Mouse (Mus musculus) CH12F3 (cell line): ENCODE results near the gene Car11.

Source experiments
- in situ Hi-C: fragments of 300-500 bp; cut with MboI; formaldehyde crosslinking; loops from 2 replicates; pipeline ENCODE4 v1.14.3; 2020; ENCODE audit warnings: low sequenced_read_pairs

Car11 gene

DNA sequence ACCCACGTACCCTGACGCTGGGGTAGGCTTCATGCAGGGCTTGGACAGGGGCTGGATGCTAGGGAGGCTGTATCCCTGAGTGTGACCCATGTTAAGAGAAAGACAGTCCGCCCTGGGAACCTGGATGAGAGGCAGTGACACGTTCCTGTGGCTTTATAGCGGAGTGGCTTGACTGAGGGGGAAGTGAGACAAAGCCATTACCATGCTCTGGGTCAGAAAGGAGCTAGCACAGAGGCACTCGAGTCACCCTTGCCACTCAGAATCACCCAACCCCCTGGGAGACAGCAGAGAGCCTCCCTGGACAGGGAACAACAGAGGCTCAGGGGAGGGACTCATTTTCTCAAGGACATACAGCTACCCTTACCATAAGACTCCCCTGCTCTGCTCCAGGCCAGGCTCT lies 10.5 kb upstream of the Car11 start:
- in situ Hi-C loops: loop anchor here (10.0 kb wide), 1 partner anchor 94 kb away; no protein-coding TSS in a partner anchor

DNA sequence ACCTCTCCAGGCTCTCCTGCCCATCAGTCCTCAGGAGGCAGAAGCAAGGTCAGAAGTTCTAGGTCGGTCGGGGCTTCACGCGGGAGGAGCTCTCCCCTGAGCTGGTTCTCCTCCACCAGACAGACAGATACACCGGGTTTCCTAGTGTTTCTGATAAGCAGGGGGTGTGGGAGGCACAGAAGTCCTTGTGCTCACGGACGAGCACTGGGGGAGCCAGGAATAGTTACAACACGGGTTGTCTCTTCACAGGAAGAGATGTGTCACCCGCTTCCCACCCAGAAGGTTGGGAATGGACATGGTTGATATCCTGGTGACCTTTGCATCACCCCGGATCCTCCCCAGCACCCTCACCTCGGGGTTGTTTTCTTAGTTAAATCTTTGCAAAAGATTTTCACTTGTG lies 9.8 kb upstream of the Car11 start:
- in situ Hi-C loops: loop anchor here (10.0 kb wide), 1 partner anchor 95 kb away; no protein-coding TSS in a partner anchor

DNA sequence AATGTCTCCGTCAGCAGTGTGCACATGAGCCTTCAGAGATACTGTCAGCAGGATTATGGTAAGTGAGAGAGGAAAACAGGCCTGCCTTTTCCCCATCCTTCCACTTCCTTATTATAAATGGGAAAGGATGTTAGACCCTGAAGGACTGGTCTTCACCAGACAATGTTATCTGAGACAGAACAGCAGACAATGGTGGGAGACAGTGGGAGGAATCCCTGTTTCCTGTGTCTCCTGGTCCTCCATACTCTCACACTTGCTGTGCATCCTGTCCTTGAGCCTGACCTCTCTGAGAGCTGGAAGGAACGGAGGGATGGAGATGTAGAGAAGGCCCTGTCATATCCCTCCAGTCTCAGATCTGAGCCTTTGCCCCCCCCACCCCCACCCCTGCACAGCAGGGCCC lies 7.3 kb upstream of the Car11 start:
- in situ Hi-C loops: no loop called here

DNA sequence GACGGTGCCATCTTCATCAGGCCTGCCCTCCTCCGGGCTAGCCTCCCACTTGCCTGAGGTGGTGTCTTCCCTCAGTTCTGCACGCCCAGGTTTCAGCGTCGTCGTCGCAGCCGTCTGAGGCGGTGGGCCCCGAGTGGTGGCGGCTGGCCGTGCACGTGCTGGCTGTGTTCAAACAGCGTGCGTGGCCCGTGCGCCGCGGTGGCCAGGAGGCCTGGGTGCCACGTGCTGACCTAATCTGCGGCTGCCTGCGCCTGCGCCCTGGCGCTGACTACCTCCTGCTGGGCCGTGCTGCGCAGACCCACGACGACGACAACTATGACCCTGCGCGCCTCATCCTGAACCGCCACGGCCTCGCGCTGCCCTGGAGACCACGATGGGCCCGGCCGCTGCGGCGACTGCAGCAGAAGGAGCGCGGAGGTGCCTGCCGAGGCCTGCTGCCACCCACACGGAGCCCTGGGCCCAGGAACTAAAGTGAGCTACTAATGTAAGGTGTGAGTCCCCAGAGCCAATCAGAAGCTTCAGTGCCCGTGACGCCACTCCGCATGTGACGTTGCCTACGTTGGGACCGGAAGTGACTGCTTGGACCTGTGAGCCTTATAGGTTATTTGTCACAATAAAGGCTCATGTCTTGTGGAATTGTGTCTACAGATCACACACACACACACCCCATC lies 5.6 kb upstream of the Car11 start, which contains the start of gene Sec1:
Gene Sec1 (minus strand): TSS at position 482 of the 671 bp plus-strand sequence.
- in situ Hi-C loops: no loop called here

DNA sequence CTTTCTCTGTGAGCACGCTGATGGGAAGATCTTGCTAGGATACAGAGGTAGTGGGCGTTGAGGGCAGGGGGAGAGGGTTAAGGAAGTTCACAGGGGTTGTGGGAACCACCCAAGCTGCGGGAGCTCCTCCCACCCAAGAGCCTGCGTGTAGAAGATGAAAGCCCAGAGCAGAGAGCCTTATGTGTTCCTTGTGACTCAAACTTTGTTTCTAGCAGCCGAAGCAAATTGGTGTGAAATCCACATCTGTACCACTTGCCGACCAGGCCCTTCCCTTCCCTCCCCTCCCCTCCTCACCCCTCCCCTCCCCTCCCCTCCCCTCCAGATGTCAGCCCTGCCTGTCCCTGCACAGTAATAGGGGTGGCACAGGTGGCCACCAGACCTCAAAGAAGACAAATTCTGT lies 4.5 kb upstream of the Car11 start:
- in situ Hi-C loops: no loop called here

DNA sequence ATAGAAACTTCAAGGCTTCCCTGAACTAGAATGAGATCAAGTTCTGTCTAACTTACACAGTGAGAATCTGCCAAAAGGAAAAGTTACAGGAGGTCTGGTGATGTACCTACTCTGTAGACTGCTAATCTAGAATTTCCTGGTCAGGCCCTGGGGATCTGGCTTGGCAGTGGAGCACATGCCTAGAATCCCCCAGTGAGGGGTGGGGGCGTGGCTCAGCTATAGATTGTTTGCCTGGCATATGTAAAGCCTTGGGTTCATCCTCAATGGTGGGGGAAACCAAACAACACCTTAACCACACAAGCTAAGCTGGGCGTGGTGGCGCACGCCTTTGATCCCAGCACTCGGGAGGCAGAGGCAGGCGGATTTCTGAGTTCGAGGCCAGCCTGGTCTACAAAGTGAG lies 1.7 kb upstream of the Car11 start:
- in situ Hi-C loops: no loop called here

DNA sequence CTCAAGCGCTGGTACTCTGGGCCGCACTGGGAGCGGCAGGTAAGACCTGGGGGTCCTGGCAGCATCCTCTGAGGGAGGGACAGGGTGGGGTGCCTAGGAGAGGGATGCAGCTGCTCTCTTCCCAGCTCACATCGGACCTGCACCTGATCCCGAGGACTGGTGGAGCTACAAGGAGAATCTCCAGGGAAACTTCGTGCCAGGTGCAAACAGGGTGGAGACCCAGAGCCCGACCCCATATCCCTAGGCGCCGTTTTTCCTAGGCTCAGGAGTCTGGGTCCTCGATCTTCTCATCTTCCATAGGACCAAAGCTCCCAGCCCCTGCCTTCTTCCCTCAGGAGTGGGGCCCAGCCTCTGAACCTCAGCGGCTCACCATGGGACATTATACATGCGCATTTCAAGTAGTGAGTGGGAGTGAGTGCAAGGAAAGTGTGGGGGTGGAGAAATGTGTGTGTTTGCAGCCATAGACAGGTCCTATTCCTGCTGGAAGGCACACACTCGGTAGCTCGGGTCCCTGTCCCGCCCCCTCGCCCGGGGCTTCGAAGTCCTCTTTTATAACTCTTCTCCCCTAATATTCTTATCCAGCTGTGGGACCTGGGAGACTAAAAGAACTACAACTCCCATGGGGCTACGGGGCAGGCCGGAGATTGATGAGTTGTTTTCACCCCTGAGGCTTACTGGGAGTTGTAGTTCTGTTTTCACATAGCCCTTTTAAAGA lies 815 bp downstream of the Car11 start:
- in situ Hi-C loops: no loop called here

DNA sequence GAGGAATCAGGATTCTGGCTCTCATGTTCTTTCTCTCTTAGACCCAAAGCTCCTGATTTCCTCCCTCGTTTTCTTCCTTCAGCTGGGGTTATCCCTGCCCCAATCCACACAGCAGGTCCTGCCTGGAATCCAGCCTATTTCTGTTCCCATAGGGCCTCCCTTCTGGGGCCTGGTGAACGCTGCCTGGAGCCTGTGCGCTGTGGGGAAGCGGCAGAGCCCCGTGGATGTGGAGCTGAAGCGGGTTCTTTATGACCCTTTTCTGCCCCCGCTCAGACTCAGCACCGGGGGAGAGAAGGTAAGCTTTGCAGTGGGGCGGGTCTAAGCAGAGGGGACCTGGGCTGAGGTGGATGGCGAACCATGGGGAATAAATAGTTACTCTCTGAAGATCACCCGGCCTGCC lies 1.4 kb downstream of the Car11 start:
- in situ Hi-C loops: no loop called here

DNA sequence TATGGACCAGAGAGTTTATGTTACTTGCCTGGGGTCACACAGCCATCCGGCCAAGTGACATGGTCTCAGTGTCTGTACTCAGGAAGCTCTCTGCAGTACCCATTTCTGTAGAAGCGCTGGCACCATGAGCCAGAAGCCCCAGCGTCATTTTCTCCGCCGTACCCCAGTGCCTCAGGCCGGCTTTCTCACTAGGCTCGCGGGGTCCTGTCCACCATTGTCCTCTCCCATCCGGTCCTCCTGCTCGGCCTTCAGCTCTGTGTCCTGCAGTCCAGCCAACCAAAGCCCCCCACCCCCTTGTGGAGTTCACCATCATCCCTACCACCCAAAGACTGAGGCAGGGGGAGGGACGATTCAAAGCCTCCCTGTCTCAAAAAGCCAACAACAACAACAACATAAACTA lies 2.0 kb downstream of the Car11 start:
- in situ Hi-C loops: no loop called here

DNA sequence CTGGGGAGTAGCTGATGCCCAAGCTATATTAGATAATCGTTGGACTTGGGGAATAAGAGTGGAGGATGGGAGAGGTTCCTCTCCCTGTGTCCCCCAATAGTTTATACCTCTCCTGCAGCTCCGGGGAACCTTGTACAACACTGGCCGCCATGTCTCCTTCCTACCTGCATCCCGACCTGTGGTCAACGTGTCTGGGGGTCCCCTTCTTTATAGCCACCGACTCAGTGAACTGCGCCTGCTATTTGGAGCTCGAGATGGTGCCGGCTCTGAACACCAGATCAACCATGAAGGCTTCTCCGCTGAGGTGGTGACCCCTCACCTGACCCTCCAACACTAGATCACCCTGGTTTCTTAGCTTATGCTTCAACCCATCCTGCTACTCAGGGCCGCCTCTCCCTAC lies 2.7 kb downstream of the Car11 start:
- in situ Hi-C loops: no loop called here

DNA sequence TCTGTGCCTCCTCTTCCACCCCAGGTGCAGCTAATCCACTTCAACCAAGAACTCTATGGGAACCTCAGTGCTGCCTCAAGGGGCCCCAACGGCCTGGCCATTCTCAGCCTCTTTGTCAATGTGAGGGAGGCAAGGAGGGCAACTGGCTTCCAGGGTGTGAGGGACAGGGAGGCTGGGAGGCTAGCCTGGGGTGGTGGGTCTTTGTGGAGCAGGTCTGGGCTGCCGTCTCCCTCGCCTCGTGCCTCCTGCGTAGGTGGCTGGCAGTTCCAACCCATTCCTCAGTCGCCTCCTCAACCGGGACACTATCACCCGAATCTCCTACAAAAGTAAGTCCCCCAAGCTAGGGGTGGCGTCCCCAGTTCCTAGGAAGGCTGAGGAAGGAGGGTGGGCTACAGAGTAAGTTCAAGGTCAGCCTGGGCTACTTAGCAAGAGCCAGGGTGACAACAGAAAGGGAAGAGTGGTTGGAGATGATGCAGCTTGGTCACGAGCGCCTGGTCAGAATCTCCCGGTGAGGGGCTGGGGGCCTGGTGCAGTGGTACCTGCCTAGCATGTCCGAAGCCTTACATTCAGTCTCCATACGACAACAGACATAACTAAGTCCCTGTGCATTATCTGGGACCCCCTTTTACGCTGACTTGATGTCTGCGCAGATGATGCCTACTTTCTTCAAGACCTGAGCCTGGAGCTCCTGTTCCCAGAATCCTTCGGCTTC lies 3.3 kb downstream of the Car11 start:
- in situ Hi-C loops: no loop called here

DNA sequence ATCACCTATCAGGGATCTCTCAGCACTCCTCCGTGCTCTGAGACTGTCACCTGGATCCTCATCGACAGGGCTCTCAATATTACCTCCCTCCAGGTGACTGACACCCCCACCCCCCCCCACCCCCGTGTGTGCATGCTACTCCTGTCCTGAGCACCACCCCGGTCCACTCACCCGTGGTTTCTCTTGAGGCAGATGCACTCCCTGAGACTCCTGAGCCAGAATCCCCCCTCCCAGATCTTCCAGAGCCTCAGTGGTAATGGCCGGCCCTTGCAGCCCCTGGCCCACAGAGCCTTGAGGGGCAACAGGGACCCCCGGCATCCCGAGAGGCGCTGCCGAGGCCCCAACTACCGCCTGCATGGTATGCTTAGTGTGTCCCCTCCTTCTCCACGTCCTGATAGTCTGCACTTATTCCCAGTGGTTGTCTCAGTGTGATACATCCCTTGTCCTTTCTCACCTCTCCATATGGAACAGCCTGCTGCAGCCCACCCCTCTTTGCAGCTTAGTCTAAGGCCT lies 3.9 kb downstream of the Car11 start:
- in situ Hi-C loops: no loop called here

DNA sequence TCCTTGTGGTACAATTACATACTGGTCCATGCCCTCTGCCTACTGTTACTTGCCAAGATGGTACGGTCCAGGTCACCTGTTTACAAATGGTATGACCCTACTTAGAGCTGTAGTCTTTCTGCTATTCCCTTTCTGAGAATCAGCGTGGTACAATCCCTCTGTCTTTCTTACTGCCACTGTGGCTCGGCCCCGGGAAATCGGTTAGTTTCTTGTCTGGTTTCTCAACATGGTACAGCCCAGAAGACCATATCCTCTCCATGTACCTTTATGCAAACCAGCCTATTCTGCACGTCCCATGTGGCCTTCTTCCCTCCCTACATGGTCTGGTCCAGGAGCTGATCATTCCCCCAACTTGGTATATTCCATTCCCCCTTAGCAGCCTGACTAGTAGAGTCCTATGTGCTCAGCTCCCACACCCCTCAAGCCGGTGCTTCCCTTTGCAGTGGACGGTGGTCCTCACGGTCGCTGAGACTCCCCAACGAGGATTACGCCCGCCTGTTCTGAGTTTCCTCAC lies 4.5 kb downstream of the Car11 start:
- in situ Hi-C loops: no loop called here

DNA sequence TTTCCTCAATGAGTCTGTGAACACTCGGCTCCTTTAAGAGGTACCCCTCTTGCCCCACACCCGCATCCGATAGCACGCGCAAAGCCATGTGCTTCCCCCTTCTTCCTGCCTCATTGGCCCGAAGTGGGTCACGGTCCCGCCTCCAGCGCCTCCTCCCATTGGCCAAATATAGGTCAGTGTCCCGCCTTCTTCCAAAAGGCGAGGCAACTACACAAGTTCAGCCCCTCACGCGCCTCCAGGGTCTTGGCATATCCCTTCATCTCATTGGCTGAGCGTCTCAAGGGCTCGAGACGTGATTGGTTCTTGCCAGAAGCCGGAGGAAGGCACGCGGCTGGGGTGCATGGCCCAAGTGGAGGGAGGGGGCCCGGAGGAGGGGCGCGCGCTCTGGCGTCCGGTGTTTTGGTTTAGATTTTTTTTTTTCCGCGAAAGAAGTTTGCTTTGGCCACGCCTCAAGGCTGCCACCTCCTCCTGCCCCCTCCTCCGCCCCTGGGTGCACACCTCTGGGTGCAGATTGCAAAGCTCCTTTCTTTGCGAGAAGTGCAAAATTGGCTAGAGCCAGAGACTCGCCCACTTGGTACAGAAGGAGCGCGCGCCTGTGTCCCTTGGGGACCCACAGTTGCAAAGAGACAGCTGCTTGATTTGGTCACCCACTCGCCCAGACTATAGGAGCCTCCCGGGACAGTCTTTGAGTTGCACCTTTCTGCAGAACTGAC lies 5.2 kb downstream of the Car11 start, which contains the start of gene Dbp:
Gene Dbp (plus strand): TSS at position 359 of the 713 bp plus-strand sequence.
- in situ Hi-C loops: no loop called here

DNA sequence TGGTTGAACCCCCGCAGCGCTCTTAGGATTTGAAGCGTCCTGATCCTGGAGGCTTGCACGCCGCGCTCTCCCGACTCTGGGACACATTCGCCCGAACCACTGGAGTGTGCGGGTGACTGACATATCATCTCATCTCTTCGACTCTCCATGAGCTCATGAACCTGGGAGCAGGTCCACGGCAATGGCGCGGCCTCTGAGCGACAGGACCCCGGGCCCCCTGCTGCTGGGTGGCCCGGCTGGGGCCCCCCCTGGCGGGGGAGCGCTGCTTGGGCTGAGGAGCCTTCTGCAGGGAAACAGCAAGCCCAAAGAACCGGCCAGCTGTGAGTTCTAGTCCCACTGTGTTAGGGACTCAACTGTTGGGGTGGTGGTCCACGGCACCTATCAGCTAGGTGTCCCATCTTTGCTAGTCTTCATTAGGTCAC lies 5.8 kb downstream of the Car11 start:
- in situ Hi-C loops: no loop called here

DNA sequence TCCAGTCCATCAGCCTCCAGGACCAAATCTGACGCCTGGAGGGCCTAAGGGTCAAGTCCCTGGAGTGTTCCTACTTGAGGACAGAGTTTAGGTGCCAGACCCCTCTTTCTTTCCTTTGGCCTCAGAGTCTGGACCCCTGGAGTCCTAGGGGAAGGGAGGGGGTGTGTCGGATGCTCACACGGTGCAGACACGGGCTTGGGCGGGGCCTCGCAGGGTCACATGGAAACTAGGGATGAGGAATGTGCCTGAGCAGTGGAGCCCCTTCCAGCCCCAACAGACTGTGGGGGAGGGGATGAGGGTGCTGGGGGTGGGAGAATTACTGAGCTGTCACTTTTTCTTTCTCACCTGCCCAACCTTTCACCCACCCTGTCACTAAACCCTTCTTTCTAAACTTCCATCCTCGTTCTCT lies 6.2 kb downstream of the Car11 start:
- in situ Hi-C loops: no loop called here

DNA sequence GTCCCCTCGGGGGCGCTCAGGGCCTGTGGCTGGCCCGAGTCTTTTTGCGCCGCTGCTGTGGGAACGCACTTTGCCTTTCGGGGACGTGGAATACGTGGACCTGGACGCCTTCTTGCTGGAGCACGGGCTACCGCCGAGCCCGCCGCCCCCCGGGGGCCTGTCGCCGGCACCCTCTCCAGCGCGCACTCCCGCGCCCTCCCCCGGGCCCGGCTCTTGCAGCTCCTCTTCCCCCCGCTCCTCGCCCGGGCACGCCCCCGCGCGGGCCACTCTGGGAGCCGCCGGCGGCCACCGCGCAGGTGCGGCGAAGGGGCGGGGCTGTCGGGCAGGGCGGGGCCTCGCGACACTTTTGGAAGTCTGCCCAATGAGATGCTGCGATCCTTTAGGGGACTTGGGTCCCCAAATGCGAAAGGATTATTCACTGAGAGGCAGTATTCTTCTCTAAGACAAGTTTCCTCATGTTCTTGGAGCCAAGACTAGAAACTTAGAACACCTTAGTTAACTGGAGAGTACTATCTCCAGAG lies 7.1 kb downstream of the Car11 start:
- in situ Hi-C loops: no loop called here

DNA sequence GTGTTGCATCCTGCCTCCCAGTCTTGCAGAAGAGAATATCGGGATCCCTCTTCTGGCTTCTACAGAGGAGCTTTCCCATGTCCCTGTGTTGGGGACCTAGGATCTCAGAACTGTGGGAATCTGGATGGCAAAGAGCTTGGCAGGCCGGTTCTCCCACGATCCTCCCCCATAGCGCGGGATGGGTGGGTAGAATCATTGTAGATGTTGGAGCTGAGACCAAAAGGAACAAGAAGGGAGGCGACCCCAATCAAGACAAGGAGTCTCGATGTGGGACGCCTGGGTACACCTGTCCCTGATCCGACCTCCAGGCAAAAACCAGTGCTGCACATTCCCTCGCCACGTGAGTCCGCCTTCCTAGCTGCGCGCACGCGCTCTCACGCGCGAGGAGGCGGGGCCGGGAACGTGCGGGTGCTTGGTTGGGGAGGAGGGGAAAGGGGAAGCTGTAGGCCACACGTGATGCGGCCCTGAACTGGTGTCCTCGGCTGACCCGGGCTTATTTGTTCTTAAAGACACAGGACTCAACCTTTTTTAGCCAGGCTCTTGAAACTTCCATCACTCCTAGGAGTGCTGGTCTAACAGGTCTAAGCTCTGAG lies 7.8 kb downstream of the Car11 start:
- in situ Hi-C loops: no loop called here

DNA sequence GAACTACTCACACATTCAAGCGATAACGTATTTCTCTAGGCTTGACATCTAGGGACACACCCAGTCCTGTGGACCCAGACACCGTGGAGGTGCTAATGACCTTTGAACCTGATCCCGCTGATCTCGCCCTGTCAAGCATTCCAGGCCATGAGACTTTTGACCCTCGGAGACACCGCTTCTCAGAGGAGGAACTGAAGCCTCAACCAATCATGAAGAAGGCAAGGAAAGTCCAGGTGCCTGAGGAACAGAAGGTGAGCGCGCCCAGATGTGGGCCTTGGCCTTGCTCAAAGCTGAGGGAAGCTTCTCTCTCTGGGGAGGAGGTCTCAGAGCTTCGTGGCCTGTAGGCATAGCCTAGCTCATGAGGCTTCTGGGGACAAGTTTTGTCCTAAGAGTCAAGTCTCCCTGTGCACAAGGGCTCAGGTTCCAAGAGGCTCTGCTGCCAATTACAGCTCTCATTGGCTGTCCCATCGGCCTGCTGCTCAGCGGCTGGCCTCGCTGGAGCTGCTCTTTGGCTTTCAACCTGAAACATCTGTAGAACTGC lies 8.6 kb downstream of the Car11 start:
- in situ Hi-C loops: no loop called here

DNA sequence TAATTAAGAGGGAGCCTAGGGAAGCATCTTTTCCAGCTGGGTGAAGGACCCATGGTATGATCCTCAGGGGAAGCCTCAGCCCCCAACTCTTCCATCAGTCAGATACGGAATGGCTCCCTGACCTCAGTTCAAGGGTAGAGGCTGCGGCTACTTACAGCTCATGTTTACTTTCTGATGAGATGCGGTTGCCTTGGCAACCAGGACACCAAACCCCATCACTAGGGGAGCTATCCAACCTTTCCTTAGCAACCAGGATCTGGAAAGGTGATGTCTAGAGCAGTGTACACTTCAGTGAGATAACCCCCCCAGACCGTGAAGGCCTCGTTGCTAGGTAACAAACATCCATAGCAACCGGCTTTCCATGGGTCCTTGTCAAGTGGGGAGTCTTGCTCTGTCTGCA lies 9.4 kb downstream of the Car11 start:
- in situ Hi-C loops: no loop called here
